Mouse (Mus musculus) ES-Bruce4 (cell line): Measurements from ENCODE around the gene Tnni3k. TPM values are rescaled to one million over a fixed set of nuclear protein-coding genes. Genes with fewer than 3 reads are reported as not detected.

Experiments
- H3K27ac ChIP-seq: 2 replicates; pipeline ENCODE4 v1.5.1; 2012; ENCODE audit warnings: low read length, inconsistent platforms; ENCODE audit not compliant: insufficient read depth
- H3K27me3 ChIP-seq: 2 replicates; pipeline ENCODE4 v1.6.1; 2012; ENCODE audit warnings: mild to moderate bottlenecking, low read length, inconsistent platforms; ENCODE audit not compliant: control insufficient read depth, poor library complexity, insufficient read depth, severe bottlenecking
- H3K36me3 ChIP-seq: 2 replicates; pipeline ENCODE4 v1.6.1; 2012; ENCODE audit warnings: inconsistent platforms, mild to moderate bottlenecking, low read length, moderate library complexity; ENCODE audit not compliant: control insufficient read depth, poor library complexity, insufficient read depth, severe bottlenecking
- H3K4me1 ChIP-seq: one replicate; pipeline ENCODE4 v1.8.1; 2011; ENCODE audit warnings: low read length; ENCODE audit not compliant: control insufficient read depth, insufficient read depth
- H3K4me3 ChIP-seq: 2 replicates; pipeline ENCODE4 v1.5.1; 2011; ENCODE audit warnings: low read depth, mild to moderate bottlenecking, low read length
- H3K9ac ChIP-seq: 2 replicates; pipeline ENCODE4 v1.6.1; 2012; ENCODE audit warnings: low read depth, mild to moderate bottlenecking, inconsistent platforms; ENCODE audit not compliant: poor library complexity, severe bottlenecking
- H3K9me3 ChIP-seq: replicated peaks from 2 replicates; pipeline ENCODE4 v1.6.1; 2012; ENCODE audit warnings: mild to moderate bottlenecking, low read length, inconsistent platforms; ENCODE audit not compliant: control insufficient read depth, poor library complexity, insufficient read depth, severe bottlenecking
- CTCF ChIP-seq: IDR thresholded peaks from one replicate; pipeline ENCODE4 v1.8.1; 2011; ENCODE audit warnings: low read depth, low read length
- EP300 ChIP-seq: IDR thresholded peaks from 2 replicates; pipeline ENCODE4 v1.6.1; 2011; ENCODE audit warnings: low read depth, low read length; ENCODE audit not compliant: insufficient read depth
- POLR2A ChIP-seq: IDR thresholded peaks from one replicate; pipeline ENCODE4 v1.8.1; 2011; ENCODE audit warnings: low read length; ENCODE audit not compliant: insufficient read depth
- polyA plus RNA-seq: library from polyadenylated mRNA; stranded (reverse); fragments of >200 nt; gene quantifications from 2 replicates; pipeline ENCODE4 v1.2.4, GENCODE M21; 2011; ENCODE audit warnings: low read depth; ENCODE audit not compliant: missing spikeins, insufficient read depth, insufficient read length

Tnni3k gene
- polyA plus RNA-seq, 1 experiment: not detected

- H3K27ac ChIP-seq: no peak overlapping the region
- no peaks in the 10 kb centered on the region for H3K9me3 ChIP-seq
- H3K36me3 ChIP-seq: no peaks in the 10 kb centered on the region
- no peaks in the 10 kb centered on the region for H3K27me3 ChIP-seq
- TF ChIP-seq POLR2A (no peak), EP300 (no peak), CTCF (no peak)
- H3K9ac ChIP-seq: no peak overlapping the region
- no peaks in the 10 kb centered on the region for H3K4me1 ChIP-seq
- no peak overlapping the region for H3K4me3 ChIP-seq
Measured at GRCm38 (mm10) chr3:154754505-154754904, 300.7 kb downstream of the Tnni3k start.

GRCm38 (mm10) chr3:154744317-154744716 lies 310.9 kb downstream of the Tnni3k start:
- no peaks in the 10 kb centered on the region for H3K36me3 ChIP-seq
- no peak overlapping the region for H3K9ac ChIP-seq
- no peak overlapping the region for H3K4me3 ChIP-seq
- H3K27me3 ChIP-seq: no peaks in the 10 kb centered on the region
- no peak overlapping the region for H3K27ac ChIP-seq
- TF ChIP-seq CTCF (no peak), POLR2A (no peak), EP300 (no peak)
- H3K4me1 ChIP-seq: no peaks in the 10 kb centered on the region
- H3K9me3 ChIP-seq: no peaks in the 10 kb centered on the region

GRCm38 (mm10) chr3:154742927-154743326 lies 312.3 kb downstream of the Tnni3k start:
- TF ChIP-seq CTCF (no peak), POLR2A (no peak), EP300 (no peak)

GRCm38 (mm10) chr3:154741496-154741895 lies 313.7 kb downstream of the Tnni3k start:
- H3K27ac ChIP-seq: no peak overlapping the region
- H3K9ac ChIP-seq: no peak overlapping the region
- no peaks in the 10 kb centered on the region for H3K27me3 ChIP-seq
- H3K4me3 ChIP-seq: no peak overlapping the region
- no peaks in the 10 kb centered on the region for H3K4me1 ChIP-seq
- no peaks in the 10 kb centered on the region for H3K36me3 ChIP-seq
- H3K9me3 ChIP-seq: no peaks in the 10 kb centered on the region
- TF ChIP-seq CTCF (no peak), EP300 (no peak), POLR2A (no peak)

More at GRCm38 (mm10) chr3:154742927-154743326, 312.3 kb downstream of the Tnni3k start:
- no peaks in the 10 kb centered on the region for H3K4me1 ChIP-seq
- H3K9ac ChIP-seq: no peak overlapping the region
- H3K4me3 ChIP-seq: no peak overlapping the region
- H3K27ac ChIP-seq: no peak overlapping the region
- no peaks in the 10 kb centered on the region for H3K36me3 ChIP-seq
- H3K27me3 ChIP-seq: no peaks in the 10 kb centered on the region
- no peaks in the 10 kb centered on the region for H3K9me3 ChIP-seq

Other genes starting within 250 kb of the Tnni3k start
- 19.8 and 21.1 TPM in 2 replicates for gene Fpgt, start 38.0 kb upstream of the Tnni3k start, polyA plus RNA-seq
- 0.75 and 1.1 TPM in 2 replicates for gene Lrriq3, start 38.0 kb upstream of the Tnni3k start, polyA plus RNA-seq